Mouse (Mus musculus) heart, embryonic 10.5 days (tissue): ENCODE measurements around the gene Rrnad1. TPM values are rescaled to one million over a fixed set of nuclear protein-coding genes. Genes with fewer than 3 reads are reported as not detected.
"Not testable (repeated sequence)": the region's sequence is repeated elsewhere in the genome, so short reads cannot be mapped to it uniquely, and the experiment has no call there.

ENCODE experiments used
- DNase-seq: peaks from one replicate; pipeline ENCODE4 v3.0.0-alpha.2; 2017; ENCODE audit warnings: low spot score
- H3K27ac ChIP-seq: fragments of 300-500 bp; sonication (generic); 2 replicates; pipeline ENCODE4 v1.5.1; 2016; ENCODE audit warnings: mild to moderate bottlenecking
- H3K27me3 ChIP-seq: fragments of 300-500 bp; sonication (generic); 2 replicates; pipeline ENCODE4 v1.6.1; 2016; ENCODE audit warnings: mild to moderate bottlenecking; ENCODE audit not compliant: poor library complexity, insufficient read depth, severe bottlenecking
- H3K36me3 ChIP-seq: fragments of 300-500 bp; sonication (generic); 2 replicates; pipeline ENCODE4 v1.6.1; 2016; ENCODE audit warnings: mild to moderate bottlenecking, moderate library complexity
- H3K4me1 ChIP-seq: fragments of 300-500 bp; sonication (generic); 2 replicates; pipeline ENCODE4 v1.6.1; 2016; ENCODE audit warnings: mild to moderate bottlenecking
- H3K4me3 ChIP-seq: fragments of 300-500 bp; sonication (generic); 2 replicates; pipeline ENCODE4 v1.5.1; 2016; ENCODE audit warnings: mild to moderate bottlenecking, moderate library complexity
- H3K9me3 ChIP-seq: fragments of 300-500 bp; sonication (generic); 2 replicates; pipeline ENCODE4 v1.6.1; 2016; ENCODE audit warnings: mild to moderate bottlenecking, moderate library complexity
- WGBS: fragments of 180-500 bp; shearing (Covaris S2); methylation state at CpG from one replicate; pipeline ENCODE4 v1.1.7; 2016; 5-methylcytosine and 5-hydroxymethylcytosine counted together
- polyA plus RNA-seq: library from polyadenylated mRNA; unstranded; fragments of >200 nt; fragmentation: Nextera tagmentation; extraction: Ambion mirVana; gene quantifications from 2 replicates; pipeline ENCODE4 v1.2.1, GENCODE M21; 2016

Gene Rrnad1
- polyA plus RNA-seq, 1 experiment from 2014 or later: 21.0 TPM

DNA sequence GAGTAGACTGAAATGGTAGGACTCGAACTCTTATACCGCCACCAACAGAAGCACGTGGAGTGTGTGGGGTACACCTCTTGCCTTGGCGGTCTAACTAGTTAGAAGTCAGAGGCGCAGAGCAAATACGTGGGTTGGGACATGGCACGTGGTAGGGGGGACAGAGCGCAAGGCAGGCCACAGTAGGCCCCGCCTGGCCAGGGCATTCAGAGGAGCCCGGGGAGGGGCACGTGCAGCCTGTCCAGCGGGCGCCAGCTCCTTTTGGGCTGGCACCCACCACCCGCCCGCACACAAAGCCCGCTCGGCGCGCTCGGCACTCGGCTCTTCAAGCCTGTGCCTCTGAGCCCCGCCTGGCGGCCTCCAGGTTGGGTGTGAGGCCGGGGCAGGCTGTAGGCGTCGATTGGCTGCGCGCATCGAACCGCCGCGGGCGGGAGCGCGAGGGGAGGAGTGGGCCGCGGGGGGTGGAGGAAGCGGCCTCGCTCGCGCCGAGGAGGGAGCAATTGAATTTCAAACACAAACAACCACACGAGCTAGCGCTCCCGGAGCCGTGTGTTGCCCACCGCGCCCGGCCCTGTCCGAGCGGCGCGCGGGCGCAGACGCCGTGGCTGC lies 24.5 kb downstream of the Rrnad1 start, which contains the start of gene Hdgf:
Gene Hdgf, plus strand, starts transcription at position 442 of the 606 bp plus-strand sequence.
- H3K9me3 ChIP-seq: no peaks in the 10 kb centered on the region
- 3% methylated on average over 57 of the region's 57 CpGs for WGBS
- peak within 1 kb of the TSS; percentile 89 for H3K4me3 ChIP-seq
- H3K27ac ChIP-seq: peak within 1 kb of the TSS; percentile 99
- H3K27me3 ChIP-seq: no peaks in the 10 kb centered on the region
- H3K36me3 ChIP-seq: 0 out of 2 replicates have a peak, but pooled peaks cover 4% of the 10 kb centered on the region
- peak; percentile 98 for DNase-seq
- H3K4me1 ChIP-seq: peaks cover 47% of the 10 kb centered on the region

DNA sequence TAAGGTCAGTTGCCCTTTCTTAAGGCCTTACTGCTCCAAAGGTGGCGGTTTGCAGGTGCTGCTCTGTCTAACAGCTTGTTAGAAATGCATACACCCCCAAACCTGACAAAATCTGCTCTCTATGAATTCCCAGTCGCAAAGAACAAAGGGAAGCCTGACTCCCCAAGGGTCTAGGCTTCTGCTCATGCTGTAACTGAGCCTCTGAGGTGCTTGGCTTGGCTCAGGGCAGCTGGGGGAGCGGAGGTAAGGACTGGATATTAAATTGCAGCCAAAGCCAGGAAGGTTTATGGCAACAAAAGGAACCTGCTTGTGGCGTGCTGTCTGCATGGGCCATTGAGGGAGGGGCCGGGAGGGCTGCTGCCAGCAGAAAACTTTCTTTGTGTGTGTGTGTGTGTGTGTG lies 26.7 kb downstream of the Rrnad1 start:
- DNase-seq: no peak
- Histone ChIP-seq H3K27ac (peak overlapping the region; percentile 50; the same call in 1 of the 2 replicates), H3K4me1 (peaks cover 30% of the 10 kb centered on the region)

DNA sequence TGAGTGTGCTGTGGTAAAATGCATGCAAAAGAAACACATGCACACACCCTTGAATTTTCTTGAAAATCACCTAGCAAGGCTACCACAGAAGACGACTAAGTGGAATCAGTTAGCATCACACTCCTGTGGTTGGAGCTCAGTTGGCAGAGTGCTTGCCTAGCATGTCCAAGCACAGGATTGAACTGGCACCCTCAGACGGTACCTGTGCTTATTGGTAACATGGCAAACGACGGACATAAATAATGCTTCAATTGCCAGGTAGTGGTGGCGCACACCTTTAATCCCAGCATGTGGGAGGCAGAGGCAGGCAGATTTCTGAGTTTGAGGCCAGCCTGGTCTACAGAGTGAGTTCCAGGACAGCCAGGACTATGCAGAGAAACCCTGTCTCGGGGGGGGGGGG lies 28.6 kb downstream of the Rrnad1 start:
- not testable (repeated sequence) for H3K27me3 ChIP-seq, H3K36me3 ChIP-seq, H3K9me3 ChIP-seq, DNase-seq, H3K4me3 ChIP-seq
- Histone ChIP-seq H3K27ac (peak overlapping the region; percentile 76; the same call in 1 of the 2 replicates), H3K4me1 (peaks cover 17% of the 10 kb centered on the region)
- WGBS: 73% methylated on average over 6 of the region's 6 CpGs

More for the DNA sequence above, 26.7 kb downstream of the Rrnad1 start:
- H3K4me3 ChIP-seq: no peak overlapping the region
- no peaks in the 10 kb centered on the region for H3K27me3 ChIP-seq
- WGBS: 56% methylated on average over 5 of the region's 5 CpGs
- no peaks in the 10 kb centered on the region for H3K36me3 ChIP-seq
- H3K9me3 ChIP-seq: no peaks in the 10 kb centered on the region

DNA sequence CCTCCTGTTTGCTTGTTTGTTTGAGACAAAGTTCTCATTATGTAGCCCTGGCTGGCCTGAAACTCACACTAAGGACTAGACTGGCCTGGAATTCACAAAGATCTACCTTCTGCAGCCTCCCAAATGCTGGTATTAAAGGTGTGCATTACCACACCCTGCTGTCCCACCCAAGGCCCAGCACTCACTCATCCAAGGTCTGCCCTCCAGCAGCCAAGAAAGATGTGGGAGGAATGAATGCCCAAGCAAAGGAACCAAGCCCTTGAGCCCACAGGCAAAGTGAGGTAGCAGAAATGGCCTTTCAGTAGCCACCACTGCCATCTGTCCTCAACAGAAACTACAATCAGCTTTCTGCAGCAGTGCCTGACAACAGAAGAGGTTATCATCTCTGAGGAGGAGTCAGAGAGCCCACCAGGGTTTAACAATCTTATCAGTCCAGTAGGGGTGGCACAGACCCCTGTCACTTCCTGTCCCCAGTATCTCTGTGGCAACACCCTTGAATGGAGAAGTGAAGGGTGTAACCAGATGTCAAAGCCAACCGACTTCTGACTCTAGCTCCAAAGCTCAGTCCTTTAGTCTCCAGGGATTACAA lies 29.4 kb downstream of the Rrnad1 start:
- H3K9me3 ChIP-seq: no peaks in the 10 kb centered on the region
- no peaks in the 10 kb centered on the region for H3K27me3 ChIP-seq
- H3K4me3 ChIP-seq: no peak overlapping the region
- H3K27ac ChIP-seq: peak overlapping the region; percentile 76; the same call in 1 of the 2 replicates
- peak; percentile 94 for DNase-seq
- 7% methylated on average over 1 of the region's 1 CpGs for WGBS
- peaks cover 17% of the 10 kb centered on the region for H3K4me1 ChIP-seq
- no peaks in the 10 kb centered on the region for H3K36me3 ChIP-seq

DNA sequence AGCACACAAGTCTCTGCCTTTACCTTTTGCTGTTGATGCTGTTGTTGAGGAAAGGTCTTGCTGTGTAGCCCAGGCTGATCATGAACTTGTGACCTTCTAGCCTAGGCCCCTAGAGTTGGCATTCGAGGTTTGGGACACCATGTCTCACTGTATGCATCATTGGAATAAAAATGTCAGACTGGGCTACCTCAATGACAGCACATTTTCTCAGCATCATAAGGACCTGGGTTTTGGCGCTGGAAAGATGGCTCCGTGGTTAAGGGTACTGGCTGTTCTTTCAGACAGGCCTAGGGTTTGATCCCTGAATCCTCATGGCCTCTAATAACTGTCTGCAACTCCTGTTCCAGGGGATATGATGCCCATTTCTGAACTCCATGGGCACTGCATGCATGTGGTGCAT lies 30.7 kb downstream of the Rrnad1 start:
- DNase-seq: no peak
- no peak overlapping the region for H3K27ac ChIP-seq
- H3K4me3 ChIP-seq: no peak overlapping the region
- H3K9me3 ChIP-seq: no peaks in the 10 kb centered on the region
- 80% methylated on average over 3 of the region's 3 CpGs for WGBS
- peaks cover 13% of the 10 kb centered on the region for H3K4me1 ChIP-seq
- no peaks in the 10 kb centered on the region for H3K27me3 ChIP-seq
- no peaks in the 10 kb centered on the region for H3K36me3 ChIP-seq

DNA sequence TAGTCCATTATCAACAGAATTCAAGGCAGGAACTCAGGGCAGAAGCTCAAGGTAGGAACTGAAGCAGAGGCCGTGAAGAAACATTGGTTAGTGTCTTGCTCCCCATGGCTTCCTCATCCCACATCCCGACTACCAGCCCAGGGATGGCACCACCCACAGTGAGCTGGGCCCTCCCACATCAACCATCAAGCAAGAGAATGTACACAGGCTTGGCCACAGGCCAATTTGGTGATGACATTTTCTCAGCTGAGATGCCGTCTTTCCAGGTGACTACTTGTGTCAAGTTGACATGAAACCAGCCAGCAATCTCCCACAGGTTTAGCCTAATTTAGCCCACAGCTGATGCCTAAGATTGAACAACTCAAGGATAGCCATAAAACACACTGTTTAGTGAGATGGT lies 31.3 kb downstream of the Rrnad1 start:
- WGBS: 78% methylated on average over 3 of the region's 3 CpGs
- no peak for DNase-seq
- Histone ChIP-seq H3K27ac (no peak overlapping the region), H3K27me3 (no peaks in the 10 kb centered on the region), H3K9me3 (no peaks in the 10 kb centered on the region), H3K4me1 (peaks cover 13% of the 10 kb centered on the region), H3K4me3 (no peak overlapping the region), H3K36me3 (no peaks in the 10 kb centered on the region)

GRCm38 (mm10) chr3:87893367-87893905 lies 37.1 kb downstream of the Rrnad1 start:
- Histone ChIP-seq H3K4me1 (no peaks in the 10 kb centered on the region), H3K4me3 (no peak overlapping the region), H3K9me3 (no peaks in the 10 kb centered on the region), H3K36me3 (no peaks in the 10 kb centered on the region), H3K27ac (no peak overlapping the region), H3K27me3 (no peaks in the 10 kb centered on the region)
- no peak for DNase-seq
- WGBS: 72% methylated on average over 3 of the region's 3 CpGs

DNA sequence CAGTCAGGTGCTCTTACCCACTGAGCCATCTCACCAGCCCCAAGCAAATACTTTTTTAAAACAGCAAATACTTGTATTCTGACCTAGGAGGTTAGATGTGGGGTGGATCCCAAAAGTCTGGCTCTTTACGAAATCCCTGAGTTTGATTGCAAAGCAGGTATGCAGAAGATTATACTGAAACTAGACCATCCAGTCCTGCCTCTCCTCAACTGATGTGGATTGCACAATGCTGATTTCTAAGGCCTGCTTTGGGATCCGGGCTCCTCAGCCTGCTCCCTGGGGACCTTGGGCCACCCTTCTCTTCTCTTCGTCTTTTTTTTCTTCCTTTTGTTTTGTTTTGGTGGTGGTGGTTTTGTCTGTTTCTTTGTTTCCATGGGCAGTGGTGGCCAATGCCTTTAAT lies 39.0 kb downstream of the Rrnad1 start:
- Histone ChIP-seq H3K27ac (no peak overlapping the region), H3K4me3 (no peak overlapping the region), H3K36me3 (no peaks in the 10 kb centered on the region), H3K4me1 (peaks cover 2% of the 10 kb centered on the region; the same call in 1 of the 2 replicates), H3K27me3 (no peaks in the 10 kb centered on the region), H3K9me3 (no peaks in the 10 kb centered on the region)
- no peak for DNase-seq
- WGBS: 65% methylated on average over 3 of the region's 3 CpGs

- 88% methylated on average over 4 of the region's 4 CpGs for WGBS
- not testable (repeated sequence) for H3K9me3 ChIP-seq, H3K4me3 ChIP-seq, H3K27ac ChIP-seq, H3K36me3 ChIP-seq, DNase-seq, H3K27me3 ChIP-seq
- peaks cover 26% of the 10 kb centered on the region for H3K4me1 ChIP-seq
These were observed 43.1 kb downstream of the Rrnad1 start for GRCm38 (mm10) chr3:87887400-87887799.

GRCm38 (mm10) chr3:87886416-87886815 lies 44.1 kb downstream of the Rrnad1 start:
- H3K9me3 ChIP-seq: no peaks in the 10 kb centered on the region
- 85% methylated on average over 6 of the region's 6 CpGs for WGBS
- DNase-seq: no peak
- no peaks in the 10 kb centered on the region for H3K27me3 ChIP-seq
- peaks cover 4% of the 10 kb centered on the region; the same call in 1 of the 2 replicates for H3K36me3 ChIP-seq
- H3K4me3 ChIP-seq: peak overlapping the region; percentile 88; the same call in 1 of the 2 replicates
- H3K27ac ChIP-seq: peak overlapping the region; percentile 98
- peaks cover 27% of the 10 kb centered on the region for H3K4me1 ChIP-seq

DNA sequence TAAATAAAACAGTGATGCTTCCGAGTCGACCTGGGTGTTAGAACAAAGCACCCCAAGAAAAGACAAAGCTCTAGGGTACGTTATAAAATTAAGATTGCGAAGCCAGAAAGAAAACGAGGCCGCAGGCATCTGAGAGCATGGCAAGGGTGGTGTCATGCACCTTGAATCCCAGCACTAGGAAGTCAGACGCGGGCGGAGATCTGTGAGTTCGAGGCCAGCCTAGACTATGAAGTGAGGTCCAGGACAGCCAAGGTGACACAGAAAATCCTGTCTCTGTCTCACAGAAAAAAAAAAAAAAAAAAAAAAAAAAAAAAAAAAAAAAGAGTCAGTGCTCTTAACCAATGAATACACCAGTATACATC lies 44.5 kb downstream of the Rrnad1 start:
- peaks cover 27% of the 10 kb centered on the region for H3K4me1 ChIP-seq
- H3K9me3 ChIP-seq: no peaks in the 10 kb centered on the region
- H3K36me3 ChIP-seq: peaks cover 6% of the 10 kb centered on the region; the same call in 1 of the 2 replicates
- WGBS: 12% methylated on average over 10 of the region's 10 CpGs
- peak overlapping the region; percentile 98 for H3K27ac ChIP-seq
- no peak for DNase-seq
- H3K27me3 ChIP-seq: no peaks in the 10 kb centered on the region
- peak overlapping the region; percentile 88 for H3K4me3 ChIP-seq

DNA sequence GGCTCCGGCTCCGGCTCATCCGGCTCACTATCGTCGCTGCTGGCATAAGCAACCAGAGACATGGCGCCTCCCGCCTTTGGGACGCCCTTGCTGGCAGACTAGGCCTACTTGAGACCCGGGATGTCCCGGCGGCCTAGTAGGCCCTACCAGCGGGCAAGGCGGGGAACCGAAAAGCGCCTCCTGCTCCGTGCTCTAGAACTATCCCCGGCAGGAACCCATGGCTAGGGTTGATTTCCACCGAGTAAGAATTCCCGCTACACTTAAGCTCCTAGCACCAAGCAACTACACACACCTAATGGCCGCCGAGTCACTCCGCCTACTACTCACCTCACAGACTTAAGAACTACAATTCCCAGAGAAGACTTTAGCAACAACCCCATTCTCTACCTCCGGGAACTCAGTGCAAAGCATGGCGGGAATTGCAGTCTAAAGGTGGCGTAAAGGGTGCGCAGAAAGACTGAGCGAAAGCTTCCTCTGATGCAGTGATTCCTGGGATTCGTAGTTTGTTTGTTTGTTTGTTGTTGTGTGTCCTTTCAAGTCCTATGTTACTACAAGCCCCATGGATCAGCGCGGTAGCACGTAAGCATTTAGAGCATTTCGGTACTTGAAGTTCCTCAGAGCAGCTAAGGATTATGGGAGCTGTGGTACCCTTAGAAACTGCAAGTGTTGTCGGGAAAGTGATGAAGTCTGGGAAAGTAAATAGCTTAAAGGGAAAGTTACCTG lies 45.1 kb downstream of the Rrnad1 start, which contains the start of gene Prcc:
Gene Prcc, minus strand, starts transcription at position 328 of the 723 bp plus-strand sequence.
- WGBS: under 1% methylated on average over 33 of the region's 33 CpGs
- no peaks in the 10 kb centered on the region for H3K27me3 ChIP-seq
- no peaks in the 10 kb centered on the region for H3K9me3 ChIP-seq

More for the DNA sequence above, 45.1 kb downstream of the Rrnad1 start, which contains the start of gene Prcc:
- Histone ChIP-seq H3K4me3 (peak within 1 kb of the TSS; percentile 88), H3K4me1 (peaks cover 27% of the 10 kb centered on the region), H3K36me3 (peaks cover 10% of the 10 kb centered on the region), H3K27ac (peak within 1 kb of the TSS; percentile 98)
- peak; percentile 99 for DNase-seq
